Mouse (Mus musculus): ENCODE measurements around the gene Tbc1d5.

DNA sequence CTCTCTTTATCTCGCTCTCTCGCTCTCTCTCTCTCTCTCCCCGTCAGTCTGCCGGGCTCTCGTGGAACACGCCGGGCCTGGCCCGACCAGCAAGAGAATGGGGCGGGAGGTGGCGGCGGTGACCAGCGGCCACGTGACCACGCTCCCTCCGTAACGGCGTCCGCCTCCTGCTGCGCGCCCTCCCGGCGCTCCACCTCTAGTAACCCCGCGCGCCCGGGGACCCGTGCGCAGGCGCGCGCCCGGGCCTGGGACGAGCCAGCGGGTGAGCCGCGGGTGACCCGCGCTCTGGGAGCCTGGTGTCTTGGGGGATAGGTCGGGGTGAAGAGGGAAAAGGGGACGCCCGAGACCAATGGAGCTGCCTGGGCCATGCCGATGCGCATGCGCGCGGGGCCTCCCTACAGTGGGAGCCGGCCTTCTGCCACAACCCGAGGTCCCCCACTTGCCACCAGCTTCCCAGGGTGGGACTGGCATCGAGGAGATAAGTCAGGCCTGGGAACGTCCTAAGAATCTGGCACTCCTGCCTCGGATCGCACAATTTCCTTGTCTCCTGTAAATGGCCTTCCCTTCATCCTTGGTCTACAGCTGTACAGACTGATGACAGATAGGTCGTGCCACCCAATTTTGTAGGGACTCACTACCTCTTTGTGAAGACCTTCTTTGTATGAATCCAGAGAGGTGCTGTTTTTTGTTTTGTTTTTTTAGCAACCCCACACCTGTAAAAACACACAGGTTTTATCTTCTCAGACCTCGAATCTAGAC, at the start of gene Tbc1d5:
- TF ChIP-seq CTCF (conservative IDR thresholded peaks at IDR 0.05; ENCODE audit: low read length) (no peak), POU5F1 (IDR thresholded peaks at IDR 0.05; ENCODE audit: borderline replicate concordance, low read length) (no peak)

Measured in E14TG2a.4 (cell line).